Mouse (Mus musculus): Measurements from ENCODE around the gene Nras. TPM values are rescaled to one million over a fixed set of nuclear protein-coding genes. Genes with fewer than 3 reads are reported as not detected.
A peak's percentile ranks its signal among the peaks of the same experiment; 100 is the strongest.

The Nras gene
- 10 to 100 TPM; 83.3 to 99.7 TPM for total RNA-seq (2021)
- long read RNA-seq, experiment 1, full-length matches to known transcripts: 19 of 35 reads
- long read RNA-seq, experiment 1, partial matches to known transcripts: 3 of 35 reads
- long read RNA-seq, experiment 1, other reads (novel, unspliced or antisense): 13 of 35 reads
- long read RNA-seq, experiment 2, full-length matches to known transcripts: 15 of 22 reads
- long read RNA-seq, experiment 2, partial matches to known transcripts: 1 of 22 reads
- long read RNA-seq, experiment 2, other reads (novel, unspliced or antisense): 6 of 22 reads

DNA sequence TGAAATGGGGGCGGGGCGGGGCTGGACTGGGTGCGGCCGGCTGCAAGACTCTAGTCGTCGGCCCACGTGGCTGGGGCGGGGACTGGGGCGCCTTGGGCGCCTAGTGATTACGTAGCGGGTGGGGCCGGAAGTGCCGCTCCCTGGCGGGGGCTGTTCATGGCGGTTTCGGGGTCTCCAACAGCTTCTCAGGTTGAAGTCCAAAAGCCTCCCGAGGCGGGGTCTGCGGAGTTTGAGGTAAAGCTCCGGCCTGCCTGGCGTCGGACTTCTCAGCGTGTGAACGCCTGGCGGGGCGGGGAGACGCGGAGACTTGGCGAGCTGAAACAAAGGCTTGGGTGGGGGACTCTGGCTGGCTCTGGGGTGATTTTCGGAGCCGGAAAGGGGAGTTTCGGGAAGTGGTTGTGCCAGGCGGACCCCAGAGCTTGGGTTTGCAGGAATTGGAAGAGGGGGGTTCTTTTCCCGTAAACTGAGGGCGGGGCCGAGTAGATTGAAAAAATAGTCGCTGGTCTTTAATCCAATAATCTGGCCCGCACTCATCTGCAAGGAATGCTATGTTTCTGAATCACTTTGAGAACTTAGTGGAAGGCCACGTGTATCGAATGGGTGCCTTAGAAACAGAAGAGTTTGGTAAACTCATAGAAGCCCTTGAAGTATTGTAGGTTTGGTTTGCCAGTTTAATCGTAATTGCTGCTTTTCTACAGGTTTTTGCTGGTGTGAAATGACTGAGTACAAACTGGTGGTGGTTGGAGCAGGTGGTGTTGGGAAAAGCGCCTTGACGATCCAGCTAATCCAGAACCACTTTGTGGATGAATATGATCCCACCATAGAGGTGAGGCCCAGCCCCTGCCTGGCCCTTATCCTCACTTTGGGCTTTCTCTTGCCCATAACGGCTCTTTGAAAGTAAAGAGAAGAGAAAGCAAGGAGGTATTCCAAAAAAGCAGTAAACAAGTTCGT lies at the start of gene Nras:
TSS of gene Nras (plus strand) at position 79 of the 951 bp plus-strand sequence.
- DNase-seq: peak; percentile 99

DNA sequence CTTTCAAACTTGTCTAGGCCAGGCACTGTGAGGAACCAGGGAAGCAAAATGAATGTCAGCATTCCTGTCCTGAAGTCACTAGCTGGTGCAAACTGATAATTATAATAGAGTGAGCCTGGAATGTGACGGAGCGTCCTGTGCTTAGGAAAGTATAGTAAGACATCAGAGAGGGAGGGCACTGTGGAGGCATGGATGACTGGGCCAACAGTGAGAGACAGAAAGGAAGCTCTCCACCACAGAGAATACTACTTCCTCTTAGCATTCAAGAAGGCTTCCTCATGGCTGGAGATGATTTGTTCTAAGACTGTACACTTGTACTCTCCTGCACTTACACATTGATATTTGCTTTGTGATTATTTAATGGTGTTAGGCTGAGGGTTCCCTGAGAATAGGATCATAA lies 40.7 kb upstream of the Nras start:
- DNase-seq: no peak

DNA sequence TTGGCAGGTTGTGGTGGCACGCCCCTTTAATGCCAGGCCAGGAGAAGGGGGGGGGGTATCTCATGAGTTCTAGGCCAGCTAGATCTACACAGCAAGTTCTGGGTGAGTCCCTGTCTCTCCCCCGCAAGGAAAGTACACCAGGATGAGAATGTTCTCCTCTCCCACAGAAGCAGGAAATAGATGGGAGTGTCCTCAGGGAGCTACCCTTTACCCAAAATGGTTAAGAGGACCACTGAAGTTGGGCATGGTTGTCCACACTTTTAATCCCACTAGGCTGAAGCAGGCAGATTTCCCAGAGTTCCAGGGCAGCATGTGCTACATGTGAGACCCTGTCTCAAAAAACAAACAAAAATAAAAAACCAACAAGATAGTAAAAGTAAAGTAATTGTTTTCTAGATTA lies 38.6 kb upstream of the Nras start:
- no peak for DNase-seq

DNA sequence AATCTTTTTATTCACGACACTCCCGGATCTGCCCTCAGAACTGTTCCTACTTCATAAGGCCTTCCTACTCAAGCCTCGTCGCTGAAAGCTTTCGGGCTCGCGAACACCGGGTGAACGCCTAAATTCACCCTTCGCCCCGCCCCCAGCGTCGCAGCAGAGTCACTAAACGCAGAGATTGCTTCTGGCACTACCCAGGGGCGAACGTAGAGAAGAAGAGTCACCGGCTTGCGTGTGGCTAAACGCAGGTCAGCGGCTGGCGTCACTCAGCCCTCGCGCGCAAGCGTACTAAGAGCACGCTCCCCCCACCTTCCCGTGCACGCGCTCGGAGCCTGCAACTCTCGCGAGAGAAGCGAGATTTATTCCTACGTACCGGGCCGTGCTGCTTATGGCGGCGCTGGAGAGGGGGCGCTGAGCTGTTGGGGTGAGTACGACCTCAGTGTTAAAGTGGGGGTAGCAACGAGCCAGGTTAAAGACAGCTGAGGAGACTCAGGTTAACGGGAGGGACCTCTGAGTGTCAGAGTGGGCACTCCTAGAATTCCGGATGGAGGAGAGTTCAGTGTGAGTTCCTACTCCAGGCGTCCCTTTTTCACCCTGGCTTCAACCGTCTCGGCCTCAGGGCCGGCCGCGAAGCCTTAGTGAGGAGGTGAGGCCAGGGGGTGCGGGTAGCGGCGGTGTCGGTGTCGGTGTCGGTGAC lies 37.7 kb upstream of the Nras start, which contains the start of gene Csde1:
TSS of gene Csde1 (plus strand) at position 178 of the 694 bp plus-strand sequence.
- DNase-seq: peak; percentile 97

DNA sequence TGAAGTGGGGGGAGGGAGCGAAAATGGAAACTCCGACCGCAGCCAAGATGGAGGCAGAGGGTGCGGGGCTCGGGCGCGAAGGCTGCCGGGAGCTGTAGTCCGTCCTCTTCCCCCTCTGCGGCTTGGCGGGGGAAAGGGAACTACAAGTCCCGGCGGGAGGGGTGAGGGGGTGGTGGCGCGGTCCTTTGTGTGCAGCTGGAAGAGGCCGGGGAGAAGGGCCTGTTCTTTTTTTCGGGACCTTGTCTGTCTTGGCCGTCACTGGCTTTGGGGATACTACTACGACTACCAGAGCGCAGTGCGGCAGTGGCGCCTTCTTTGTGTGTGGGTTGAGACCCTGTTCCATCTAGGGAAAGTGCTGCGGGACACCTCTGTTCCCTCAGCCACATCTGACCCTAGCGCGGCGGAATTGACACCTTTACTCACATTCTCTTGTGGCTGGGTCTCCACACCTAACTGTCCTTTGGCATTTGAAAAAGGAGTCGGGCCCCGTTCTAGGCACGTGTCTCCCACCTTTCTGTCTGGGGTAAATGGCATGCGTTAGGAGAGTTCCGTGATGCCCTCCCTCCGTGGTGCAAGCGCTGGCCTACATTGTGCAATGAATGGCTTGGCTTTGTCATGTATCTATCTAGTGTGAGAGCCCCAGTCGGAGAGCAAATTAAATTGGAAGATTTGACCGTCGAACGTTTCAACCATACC lies 37.0 kb upstream of the Nras start:
- DNase-seq: peak; percentile 93

DNA sequence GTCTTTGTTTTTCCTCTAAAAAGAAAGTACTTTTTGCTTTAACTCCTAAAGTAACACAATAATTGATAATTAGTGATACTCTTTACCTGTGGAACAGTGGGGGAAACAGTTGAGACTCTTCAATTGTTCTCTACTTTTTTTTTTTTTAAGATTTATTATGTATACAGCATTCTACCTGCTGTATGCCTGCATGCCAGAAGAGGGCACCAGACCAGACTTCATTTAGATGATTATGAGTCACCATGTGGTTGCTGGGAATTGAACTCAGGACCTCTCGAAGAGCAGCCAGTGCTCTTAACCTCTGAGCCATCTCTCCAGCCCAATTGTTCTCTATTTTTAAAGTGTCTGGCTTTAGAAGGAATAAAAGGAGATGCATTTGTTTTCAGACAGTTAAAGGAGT lies 31.9 kb upstream of the Nras start:
- DNase-seq: no peak

DNA sequence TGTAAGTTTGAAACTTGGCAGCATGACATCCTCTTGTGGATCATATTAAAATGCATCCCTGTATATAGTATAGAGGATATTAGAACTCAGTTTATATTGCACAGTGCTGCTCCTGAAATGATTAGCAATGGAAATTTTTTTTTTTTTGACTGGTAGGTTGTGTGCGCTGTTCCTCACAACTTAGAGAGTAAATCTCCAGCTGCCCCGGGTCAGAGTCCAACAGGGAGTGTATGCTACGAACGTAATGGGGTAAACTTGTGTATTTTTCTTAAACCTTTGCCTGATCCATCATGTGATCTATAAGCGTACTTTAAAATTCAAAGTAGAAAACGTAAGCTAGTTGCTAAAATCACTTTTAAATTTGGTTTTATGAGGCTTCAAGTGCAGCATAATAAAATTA lies 17.8 kb upstream of the Nras start:
- DNase-seq: no peak

DNA sequence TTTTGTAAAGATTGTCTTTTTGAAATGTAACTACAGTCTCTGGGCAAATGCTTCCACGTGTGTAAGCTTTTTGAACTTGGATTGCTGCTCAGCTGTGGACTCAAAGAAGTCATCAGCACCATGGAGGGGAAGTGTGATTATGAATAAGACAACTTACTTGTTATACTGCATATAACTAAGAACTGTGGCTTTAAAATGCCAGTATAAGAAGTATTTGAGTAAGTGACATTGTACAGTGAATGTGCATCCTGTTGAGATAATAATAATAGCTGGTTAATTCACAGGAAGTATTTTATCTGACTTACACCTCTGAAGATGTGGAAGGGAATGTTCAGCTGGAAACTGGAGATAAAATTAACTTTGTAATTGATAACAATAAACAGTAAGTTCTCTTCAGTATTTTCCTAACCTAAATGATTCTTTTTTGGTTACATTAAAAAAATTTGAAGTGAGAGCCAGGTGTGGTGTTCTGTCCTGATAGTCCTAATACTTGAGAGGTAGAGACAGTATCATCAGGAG lies 17.2 kb upstream of the Nras start:
- DNase-seq: no peak

DNA sequence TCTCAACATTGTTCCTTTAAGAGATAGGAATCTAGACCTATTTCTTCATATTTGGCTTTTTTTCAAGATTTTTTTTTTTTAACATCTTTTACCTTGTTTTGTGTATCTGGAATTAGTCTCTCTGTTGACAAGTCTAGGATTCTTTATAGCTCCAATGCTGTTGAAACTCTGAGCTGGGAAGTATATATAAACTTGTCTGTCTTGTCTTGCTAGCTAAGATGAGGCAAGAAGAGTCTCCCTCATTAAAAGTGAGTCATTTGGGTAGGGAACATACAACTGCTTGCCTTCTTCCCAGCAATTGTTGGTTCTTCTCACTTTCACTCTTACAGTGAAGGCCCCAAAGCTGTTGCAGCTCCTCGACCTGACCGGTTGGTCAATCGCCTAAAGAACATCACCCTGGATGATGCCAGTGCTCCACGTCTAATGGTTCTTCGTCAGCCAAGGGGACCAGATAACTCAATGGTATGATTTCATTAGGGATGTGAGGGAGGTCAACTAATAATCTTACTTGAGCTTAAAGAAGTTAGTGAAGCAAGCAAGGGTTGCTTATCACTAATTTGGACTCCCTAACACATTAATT lies 2.0 kb upstream of the Nras start:
- no peak for DNase-seq

DNA sequence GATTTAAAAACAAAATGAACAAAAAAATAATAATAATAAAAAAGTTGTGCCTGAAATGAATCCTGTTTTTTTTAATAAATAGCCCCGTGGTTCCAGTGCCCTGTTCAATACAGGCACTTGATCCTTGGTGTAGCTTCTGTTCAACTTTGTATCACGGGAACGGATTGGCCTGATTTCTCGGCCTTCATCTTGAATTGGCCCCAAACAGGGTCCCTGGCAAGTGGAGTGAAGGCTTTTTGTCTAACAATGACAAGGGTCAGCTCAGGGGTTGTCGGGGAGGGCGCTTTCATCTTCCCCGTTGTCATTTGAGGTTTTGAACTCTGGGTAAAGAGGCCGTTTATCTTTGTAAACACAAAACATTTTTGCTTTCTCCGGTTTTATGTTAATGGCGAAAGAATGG lies 333 bp upstream of the Nras start:
- no peak for DNase-seq

DNA sequence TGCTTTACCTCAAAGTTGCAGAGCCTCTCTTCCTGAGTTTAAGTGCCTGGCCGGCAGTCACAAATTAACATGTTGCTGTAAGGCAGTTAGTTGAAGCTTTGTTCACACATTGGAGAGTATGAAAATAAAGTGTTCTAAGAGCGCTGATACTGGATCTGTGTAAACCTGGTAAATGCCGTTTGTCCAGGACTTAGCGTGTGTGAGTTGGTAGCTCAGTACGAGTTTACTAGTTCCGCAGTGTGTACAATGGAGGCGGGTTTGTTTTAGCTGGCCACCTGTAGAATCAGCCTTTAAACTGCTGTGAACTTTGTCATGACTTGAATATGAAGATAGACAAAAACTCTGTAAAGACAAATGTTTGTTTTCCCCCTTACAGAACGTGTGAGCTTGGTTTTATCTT lies 8.8 kb downstream of the Nras start:
- no peak for DNase-seq

DNA sequence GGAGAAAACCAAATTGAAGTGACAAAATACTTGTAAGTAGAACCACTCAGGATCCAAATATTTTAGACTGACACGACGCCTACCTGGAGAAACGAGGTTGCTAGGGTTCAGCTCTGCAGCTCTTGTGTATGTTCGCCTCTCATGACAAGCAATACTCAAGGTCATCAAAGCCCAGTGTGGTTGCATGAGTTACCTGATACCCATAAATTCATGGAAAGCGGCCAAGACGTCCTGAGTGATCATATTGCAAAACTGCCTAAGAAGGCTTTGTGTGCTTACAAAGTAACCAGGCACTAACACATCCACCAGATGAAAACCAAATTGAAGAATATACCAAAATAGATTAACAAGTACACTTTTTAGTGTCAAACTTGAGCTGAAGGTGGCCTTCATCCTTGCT lies 10.9 kb downstream of the Nras start:
- no peak for DNase-seq

DNA sequence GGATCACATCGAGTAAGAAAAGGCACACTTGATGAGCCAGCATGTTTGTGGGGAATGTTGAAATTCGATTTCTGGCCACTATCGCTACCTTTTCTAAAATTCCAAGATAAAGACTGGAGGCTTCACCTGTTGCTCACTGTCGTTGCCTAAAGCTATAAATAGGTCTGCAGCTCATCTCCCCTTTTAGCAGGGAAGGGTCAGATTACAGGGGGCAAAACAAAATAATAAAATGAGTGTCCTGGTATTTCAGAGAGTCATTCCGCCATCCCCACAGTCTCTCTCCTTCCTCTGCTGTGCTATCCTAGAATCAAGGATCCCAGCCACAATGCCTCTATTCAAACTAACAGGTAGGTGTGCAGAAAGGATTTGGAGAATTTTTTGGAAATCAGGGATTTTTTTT lies 15.7 kb downstream of the Nras start, which contains the start of gene Ampd1:
TSS of gene Ampd1 (plus strand) at position 244 of the 400 bp plus-strand sequence.
- no peak for DNase-seq

DNA sequence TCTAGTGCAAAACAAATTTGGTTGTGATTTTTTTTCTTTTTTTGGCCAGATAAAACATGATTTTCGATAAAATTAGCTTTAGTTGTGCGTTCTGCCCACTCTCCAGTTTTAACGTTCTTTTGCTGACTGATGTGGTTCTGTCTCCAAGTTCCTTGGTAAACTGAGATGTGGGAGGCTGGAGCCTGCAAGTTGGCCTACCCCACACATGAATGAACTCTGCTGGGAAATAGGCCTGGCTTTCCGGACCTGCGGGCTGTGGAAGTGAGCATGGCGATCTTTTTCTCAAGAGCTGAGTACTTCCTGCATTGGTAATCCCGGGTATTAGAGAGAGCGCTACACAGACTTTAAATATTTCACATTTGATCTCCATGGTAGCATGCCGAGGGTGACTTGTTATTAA lies 17.8 kb downstream of the Nras start:
- DNase-seq: no peak

DNA sequence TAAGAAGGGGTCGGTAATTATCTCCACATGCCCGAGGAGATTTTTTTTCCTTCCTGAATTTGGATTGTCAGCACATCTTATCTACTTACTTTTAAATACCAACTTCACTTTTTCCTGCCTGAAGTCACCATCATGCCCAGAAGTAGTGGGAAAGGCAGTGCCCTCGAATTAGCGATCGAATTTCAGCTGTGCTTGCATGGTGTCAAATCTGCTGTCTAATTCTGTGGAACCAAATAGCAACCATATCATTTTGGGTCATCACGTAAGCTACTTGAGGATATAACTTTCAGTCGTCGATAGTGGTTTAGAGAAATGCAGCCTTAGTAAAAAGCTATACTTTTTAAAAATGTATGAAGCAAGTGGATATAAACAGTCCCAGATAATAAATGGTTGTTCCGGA lies 18.4 kb downstream of the Nras start:
- DNase-seq: no peak

DNA sequence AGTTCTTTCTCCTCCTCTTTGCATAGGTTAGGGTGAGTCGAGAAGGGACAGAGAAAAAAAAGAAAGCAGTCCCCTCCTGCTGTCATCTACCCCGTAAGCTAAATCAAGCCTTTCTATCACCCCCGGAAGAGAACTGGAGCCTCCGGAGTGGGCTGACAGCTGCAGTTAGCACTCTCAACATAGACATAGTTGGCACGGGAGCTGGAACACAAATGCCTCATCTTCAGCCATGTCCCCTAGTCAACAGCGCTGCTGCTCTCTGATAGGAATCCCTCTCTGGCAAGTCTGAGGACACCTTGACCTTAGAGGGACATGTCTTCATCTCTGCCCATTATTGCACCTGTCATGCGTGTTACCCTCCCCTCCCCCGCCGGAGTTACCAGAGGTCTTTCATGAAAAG lies 21.2 kb downstream of the Nras start:
- DNase-seq: no peak

DNA sequence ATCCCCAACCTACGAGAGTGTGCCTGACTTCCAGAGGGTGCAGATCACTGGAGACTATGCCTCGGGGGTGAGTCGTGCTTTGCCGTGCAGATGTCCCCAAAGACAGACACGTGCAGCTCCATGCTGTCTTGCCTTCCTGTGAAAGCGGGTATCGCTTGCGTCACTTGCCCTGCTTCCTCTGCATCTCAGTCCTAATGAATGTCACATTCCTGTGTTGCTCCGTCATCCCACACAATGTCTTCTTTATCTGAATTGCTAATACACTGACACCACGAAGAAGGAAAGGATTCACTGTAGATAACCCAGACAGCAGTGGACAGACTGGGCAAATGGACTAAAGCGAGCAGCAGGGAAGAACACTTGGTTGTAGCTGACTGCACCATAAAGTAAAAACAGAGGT lies 23.0 kb downstream of the Nras start:
- no peak for DNase-seq

DNA sequence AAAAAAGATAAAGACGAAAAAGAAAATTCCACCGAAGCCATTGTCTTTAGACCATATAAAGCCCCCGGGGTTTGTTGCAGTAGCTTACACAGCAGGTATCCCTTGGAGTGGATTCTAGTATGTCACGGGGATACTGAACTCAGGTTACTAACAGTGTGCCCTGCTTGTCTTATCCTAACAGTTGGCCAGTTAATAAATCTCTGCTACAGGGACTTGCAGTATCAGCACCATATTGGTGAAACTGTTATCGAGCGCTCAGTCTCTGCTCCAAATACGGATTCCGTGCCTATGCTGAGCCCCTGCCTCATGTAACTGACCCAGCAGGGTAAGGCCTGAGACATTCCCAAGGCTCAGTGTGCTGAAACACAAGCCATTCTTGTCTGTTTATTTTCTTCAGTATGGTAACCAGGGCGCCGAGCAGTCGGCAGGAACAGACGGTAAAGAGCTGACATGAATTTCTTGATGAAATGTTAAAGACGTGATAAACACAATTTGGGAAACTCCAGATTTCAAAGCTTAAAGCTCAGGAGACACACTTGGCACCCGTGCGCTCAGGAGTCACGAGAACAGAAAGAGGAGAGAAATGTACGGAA lies 23.9 kb downstream of the Nras start:
- no peak for DNase-seq

DNA sequence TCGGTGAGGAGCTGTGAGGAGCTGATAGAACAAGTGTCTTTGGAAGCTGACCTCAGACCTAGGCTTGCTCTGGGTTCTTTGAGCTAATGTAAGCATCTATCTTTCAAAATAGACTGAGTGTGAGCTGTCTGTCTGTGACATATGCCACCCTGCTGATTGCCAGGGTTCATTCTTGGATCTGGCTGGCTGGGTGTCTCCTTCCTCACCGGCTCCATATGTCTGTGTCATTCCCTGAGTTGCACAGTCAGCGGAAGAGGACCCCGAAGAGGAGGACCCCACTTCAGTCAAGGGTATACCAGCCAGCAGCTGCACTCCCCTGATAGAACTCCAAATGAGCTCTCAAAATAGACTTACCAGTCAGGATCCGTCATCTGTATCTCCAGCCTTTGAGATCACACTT lies 24.7 kb downstream of the Nras start:
- DNase-seq: no peak

DNA sequence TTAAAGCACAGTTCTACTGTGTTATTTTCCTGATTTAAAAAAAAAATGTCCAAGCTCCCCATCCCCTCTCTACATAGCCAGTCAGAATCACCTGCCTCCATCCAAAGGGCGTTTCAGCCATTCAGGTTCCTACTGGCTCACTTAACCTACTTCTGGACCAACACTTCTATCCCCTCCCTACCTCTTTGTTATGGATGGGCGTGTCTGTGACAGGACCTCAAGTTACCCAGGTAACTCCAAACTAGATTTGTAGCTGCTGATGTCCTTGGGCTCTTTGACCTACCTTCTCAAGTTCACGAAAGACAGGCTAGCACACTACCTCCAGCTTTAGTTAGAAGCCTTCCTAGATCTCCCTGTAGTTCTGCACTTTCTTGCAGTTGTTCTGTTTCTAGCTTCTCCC lies 27.9 kb downstream of the Nras start:
- DNase-seq: no peak

DNA sequence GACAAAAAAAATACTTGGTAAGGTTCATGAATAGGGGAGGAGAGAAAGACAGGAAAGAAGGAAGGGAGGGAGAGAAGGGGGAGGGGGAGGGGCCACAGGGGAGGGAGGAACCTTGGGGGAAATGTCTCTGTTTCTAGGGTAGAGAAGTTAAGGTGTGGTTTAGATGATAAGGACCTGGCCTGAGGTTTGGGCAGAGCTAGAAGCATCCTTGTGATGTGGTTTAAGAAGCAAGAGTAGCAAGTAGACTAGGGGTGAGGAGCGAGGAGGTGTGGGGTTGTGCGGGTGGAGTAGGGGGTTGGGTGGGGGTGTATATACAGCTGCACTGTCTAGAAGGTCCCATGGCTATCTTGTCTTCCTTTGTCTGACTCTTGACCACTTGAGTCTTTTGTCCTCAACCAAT lies 33.7 kb downstream of the Nras start:
- no peak for DNase-seq

All from adrenal gland, postnatal 10 days (tissue).